Mouse (Mus musculus): Measurements from ENCODE around the gene Kng1.
"Not testable (repeated sequence)": the region's sequence is repeated elsewhere in the genome, so short reads cannot be mapped to it uniquely, and the experiment has no call there.

- TF ChIP-seq POLR2A (IDR thresholded peaks at IDR 0.05; ENCODE audit: borderline replicate concordance, extremely low read depth, low read depth, low read length); CTCF (IDR thresholded peaks at IDR 0.05; ENCODE audit: insufficient read depth, low read length): not testable (repeated sequence)
Measured at GRCm38 (mm10) chr16:23020571-23020970, 37.1 kb upstream of the Kng1 start.

Data from lung, adult 2 months (tissue).